Mouse (Mus musculus) 3134 (cell line): ENCODE results near the gene Asb2.
A peak's percentile ranks its signal among the peaks of the same experiment; 100 is the strongest.

Experiments
- DNase-seq: peaks from one replicate; pipeline ENCODE4 v3.0.0-alpha.2; 2011; ENCODE audit warnings: low spot score; ENCODE audit not compliant: insufficient read length; ENCODE audit errors: extremely low read depth

Asb2 gene

DNA sequence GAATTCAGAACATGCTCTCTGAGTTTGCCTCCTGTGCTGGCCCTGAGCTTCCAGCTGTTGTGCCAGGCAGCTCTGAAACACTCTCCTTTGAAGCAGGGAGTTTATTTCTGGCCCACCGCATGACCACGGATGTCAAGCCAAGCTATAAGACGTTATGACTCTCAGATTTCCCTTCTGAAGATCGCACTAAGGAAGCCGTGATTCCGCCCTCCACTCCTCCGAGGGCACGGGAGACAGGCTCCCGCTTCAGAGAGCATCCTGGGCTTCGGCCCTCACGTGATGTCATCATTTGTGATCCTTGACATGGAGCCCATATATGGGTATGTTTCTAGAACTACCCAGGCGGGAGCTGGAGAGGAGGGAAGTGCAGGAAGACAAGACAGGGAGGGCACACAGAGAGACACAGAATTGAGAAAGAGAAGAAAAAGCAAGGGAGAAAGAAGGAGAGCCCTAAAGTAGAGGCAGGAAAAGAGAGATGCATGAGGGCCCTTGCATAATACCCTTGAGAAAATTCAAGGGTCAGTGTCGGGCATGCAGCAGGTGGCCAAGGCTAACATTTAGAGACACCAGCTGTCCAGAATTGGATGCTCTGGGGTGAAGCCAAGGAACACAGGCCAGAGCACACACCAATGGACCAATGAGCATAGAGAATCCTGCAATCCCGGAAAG is at the start of gene Asb2:
Asb2 (minus strand) TSS at position 256 of the 669 bp plus-strand sequence.
- DNase-seq, result no peak

DNA sequence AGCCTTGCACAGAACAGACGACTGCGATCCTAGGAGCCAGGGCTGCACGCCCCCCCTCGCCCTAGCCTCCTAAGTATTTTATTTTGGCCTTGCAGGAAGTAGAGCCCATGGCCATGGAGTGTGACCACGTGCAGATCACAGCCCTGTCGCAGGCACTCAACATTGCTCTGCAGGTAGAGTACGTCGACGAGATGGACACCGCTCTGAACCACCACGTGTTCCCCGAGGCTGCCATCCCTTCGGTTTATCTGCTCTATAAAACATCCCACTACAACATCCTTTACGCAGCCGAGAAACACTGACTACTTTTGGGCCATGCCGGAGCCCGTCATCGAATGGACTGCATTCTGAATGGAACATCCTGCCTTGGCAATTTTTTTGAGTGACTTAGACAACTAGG is 48.3 kb upstream of the Asb2 start:
- DNase-seq, result no peak

DNA sequence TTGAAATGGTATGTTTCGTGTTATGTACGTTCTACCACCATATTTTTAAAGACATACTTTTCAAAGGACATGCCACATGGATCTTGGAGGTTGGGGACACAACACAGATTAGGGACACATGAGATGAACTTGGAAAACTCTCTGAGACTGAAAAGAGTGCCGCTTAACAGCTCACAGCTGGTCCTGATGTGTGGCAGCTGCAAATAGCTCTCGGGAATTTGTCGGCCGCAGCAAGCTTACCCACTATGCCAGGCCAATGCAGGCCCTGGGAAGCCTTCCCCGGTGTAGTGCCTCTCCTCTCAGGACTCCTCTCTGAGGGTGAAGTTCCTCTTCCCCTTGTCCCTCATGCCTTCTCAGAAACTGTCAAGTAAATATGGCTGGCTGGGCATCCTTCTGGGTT is 41.0 kb upstream of the Asb2 start:
- DNase-seq, result no peak

DNA sequence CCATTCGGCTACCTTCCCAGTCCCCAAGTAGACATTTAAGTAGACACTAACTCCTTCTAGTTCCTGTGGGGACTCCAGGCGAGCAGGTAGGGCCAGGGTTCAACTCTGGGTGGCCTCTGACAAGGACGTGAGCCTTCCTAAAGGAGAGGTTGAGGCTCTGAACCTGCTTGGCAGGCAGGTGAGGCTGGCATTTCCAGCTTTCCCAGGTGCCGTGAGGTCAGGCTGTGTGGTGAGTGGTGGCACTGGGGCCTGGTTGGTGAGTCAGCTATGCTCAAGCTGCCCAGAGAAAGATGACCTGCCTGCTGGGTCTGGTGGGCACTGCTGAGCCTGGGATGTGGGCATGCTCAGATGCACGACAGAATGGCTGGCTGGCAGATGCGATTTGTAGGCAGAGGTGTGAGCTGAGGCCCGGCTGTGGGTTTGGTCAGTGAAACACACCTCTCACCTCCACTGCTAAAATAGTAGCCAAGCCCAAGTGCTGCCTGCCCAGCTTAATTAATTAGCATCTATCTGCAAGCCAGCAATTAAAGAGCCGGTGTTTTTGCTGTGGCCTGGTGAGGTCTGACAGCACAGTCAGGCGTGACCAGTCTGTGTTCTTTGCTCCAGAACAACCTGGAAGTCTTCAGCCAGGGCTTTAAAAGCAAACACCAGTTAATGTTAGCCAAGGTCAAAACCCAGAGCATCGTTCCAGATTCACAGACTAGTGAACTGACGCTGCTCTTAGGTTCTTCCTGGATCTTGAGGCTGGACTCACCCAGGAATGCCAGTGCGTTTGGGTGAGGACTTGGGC is 39.9 kb upstream of the Asb2 start:
- DNase-seq, result no peak

DNA sequence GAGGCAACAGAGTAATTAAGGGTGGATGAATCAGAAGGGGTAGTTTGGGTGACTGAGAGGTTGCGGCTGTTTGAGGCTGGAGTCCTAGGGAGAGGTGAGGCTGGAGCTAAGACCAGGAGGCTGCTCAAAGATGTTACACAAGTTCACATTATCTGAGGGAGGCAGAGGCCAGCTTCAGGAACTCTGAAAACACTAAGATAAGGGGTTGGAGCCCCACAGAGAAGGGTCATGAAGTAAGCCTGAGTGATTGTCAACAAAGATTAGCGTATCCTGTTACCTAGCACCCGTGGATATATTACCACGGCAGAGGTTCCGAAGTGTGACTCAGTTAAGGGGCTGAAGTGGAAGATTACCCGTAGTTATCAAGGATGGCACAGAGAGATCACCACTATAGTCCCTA is 37.7 kb upstream of the Asb2 start:
- DNase-seq, result no peak

DNA sequence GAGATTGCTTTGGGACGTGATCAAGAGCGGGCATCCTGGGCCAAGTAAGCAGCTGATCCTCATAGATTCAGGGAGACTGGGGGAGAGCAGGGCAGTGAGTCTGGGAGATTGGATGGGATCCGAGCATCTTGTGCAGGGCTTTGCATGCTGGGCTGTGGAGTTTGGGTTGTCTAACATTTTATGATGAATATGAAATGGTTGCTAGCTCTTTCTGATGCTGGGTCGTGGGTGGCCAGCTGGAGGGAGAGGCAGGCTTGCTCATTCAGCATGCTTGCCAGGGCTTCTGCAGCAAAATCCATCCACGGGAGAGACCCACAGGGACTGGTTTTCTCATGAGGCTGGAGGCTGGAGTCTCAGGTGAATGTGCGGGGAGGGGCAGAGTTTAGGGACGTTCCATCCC is 35.3 kb upstream of the Asb2 start:
- no peak for DNase-seq

DNA sequence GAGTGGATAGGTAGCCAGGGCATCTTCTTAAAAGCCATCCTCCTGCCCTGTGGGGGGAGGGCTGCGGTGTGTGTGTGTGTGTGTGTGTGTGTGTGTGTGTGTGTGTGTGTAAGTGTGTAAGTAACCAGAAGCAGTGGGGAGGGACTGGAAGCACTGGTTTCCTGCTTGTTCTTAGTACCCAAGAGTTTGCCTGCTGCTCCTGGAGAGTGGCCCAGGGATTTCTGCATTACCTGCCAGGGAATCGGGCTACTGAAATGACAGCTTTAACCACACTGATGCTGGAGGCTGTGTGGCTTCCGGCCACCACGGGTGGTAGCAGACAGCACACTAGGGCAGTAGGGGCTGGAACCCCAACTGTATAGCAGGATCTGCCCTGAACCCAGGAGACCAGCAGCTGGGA is 34.2 kb upstream of the Asb2 start:
- DNase-seq, result no peak

DNA sequence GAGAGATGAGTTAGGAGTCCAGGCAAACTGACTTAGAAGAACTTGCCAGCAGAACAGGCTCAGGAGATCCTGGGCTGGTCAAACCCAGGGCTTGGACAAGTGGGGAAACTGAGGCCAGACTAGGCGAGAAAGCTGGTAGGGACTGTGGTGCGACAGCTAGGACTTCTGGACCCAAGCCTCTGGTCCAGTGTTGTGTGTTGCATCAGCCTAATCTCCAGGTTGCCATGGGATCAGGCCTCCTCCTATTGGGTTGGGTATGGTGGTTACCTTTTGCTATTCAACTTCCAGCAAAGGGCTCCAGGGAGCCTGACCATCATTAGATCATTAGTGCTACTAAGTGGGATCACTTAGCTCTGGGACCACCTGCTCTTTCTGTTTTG is 33.5 kb upstream of the Asb2 start:
- no peak for DNase-seq

DNA sequence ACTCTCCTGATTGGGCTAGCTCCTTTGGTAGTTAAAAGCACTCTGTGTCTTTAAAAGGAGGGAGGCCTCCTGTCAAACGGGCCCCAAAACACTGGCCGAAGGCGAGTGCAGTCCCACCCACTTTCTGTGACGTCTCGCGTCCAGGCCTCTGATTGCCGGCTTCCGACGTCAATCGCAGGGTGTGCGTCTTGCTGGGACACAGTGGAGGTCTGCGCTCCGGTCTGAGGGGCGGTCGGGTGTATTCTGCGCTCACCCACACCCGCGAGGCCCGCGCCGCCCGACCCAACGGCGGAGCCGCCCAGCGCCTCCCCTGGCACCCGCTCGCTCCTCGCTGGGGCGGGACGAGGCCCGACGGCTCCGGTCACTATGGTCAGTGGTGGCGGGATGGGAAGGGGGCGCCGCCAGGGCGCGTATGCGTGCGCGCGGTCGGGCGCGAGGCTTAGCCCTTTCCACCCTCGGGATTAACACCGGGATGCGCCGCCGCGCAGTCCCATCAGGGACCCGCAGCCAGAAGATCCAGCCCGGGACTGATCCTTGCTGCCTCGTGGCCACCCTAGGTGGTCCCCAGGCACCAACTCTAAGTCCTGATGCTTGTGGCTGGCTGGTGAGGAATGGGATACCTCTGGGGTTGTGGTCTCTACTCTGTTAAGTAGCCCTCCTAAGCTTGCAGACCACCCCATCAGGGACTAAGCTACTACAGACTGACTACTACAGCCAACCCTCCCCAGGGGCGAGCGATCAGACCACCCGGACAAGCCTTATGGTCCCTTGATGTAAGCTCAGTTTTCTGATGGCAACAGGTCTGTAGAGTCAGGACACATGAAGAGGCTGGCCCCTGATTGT is 32.9 kb upstream of the Asb2 start, which contains the start of gene Otub2:
Otub2 (plus strand) TSS at position 178 of the 843 bp plus-strand sequence.
- peak; percentile 96 for DNase-seq

DNA sequence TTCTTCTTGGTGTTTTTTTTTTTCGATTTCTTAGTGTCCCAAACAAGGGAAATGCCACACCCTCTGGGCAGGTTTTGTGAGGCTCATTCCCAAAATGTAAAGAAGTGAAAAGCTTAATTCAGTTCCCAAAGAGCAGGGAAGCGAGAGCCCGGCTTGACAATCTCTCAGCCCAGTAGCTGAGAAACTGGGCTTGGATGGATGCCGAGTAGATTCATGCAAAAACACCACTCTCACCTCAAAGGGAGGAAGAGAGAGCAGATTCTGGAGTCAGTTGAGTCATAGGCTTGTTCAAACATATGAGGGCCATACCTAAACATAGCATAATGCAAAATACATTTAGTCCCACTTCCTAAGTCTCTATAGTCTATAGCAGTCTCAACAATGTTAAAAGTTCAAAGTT is 24.4 kb upstream of the Asb2 start:
- DNase-seq, result no peak

DNA sequence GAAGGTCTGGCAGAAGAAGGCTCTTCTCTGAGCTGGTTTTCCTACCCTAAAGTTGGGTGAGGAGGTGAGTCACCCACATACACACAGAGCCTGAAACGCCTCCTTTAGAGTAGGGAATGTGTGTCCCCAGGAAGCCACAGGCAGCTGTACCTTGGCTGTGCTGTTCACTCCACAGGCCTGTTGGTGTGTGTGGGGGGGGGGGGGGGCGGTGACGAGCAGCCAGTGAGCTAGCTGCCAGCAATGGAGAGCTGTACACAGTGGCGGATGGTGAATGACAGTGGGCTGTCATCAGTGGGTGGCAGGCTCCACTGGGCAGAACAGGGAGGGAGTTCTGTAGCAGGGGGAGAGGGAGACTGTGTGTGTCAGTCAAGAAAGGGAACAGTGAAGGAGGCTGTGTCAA is 21.0 kb upstream of the Asb2 start:
- peak; percentile 51 for DNase-seq

DNA sequence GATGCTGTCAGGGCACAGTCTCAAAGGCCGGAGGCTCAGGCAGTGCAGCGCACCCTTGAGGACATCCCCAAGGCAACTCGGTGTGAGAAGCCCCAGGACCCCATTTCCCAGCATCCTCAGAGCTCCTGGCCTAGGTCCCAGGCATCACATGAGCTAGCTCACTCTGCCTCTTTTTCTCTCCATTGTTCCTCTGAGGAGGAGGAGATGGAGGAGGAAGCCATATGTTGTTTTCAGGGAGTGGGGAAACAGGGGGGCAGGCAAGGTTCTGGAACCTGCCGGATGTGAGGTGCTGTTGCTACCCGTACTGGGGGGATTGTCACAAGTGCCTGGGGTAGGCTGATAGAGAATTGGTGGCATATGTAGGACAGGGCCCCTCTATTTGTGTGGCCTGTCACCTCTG is 20.3 kb upstream of the Asb2 start:
- no peak for DNase-seq

DNA sequence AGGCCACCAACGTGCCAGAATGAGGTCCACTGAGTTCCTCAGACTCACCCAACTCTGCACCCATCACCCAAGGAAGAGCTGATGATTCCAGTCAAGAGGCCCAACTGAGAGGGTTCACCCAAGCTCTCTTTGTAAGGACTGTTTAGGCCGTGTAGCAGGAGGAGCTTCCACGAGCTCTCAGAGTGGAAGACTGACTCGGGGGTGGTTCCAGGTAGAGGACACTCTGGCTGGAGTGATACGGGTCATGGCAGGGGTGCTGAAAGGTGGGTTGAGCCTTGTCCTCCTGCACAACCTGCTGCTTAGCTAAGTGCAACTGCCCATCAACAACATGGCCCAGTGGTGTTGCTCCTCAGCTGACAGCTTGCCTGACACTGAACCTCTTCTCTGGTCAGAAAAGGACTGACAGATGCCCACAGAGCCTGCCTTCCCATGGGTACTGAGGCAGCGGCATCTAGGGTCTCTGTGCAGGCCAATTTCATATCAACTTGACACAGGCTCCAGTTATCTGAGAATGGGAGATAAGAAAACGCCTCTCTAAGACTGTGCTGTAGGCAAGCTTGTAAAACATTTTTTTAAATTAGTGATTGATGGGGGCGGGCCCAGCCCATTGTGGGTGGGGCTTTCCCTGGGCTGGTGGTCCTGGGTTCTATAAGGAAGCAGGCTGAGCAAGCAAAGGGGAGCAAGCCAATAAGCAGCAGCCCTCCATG is 17.9 kb upstream of the Asb2 start:
- DNase-seq, result no peak

DNA sequence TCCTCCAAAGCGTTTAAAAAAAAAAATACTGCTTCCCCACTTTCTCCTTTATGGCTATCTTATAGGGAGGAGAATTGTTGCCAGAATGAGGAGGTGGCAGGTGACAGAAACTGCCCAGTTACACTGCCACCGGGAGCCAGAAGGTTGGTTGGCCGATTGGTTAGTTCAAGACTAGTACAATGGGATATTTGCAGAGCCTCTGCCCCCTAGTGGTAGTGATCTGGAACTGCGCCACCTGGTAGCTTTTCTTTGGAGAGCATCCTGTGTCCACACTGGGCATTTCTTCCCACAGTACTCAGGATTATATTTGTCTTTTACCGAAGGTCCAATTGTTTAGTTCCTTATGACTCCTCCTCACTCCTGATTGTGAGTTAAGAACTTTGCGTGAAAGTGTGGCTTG is 15.9 kb upstream of the Asb2 start:
- no peak for DNase-seq

DNA sequence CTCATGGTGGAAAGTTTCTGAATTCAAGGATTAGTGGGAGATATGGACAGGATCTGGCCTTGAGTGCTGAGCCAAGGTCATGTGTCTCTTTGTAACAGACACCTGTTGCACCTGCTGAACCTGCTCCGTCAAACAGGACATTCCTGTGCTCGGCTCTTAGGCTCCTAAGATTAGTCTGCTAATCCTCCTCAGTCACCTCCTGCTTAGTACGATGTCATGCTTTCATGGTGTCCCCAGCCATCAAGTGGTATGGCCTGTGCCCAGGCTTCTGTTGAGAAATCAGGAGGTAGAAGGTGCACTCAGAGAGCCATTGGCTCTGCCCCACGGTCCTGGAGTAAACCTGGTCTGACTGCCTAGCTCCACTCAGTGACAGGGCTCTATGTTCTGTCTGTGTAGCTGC is 15.1 kb upstream of the Asb2 start:
- no peak for DNase-seq

DNA sequence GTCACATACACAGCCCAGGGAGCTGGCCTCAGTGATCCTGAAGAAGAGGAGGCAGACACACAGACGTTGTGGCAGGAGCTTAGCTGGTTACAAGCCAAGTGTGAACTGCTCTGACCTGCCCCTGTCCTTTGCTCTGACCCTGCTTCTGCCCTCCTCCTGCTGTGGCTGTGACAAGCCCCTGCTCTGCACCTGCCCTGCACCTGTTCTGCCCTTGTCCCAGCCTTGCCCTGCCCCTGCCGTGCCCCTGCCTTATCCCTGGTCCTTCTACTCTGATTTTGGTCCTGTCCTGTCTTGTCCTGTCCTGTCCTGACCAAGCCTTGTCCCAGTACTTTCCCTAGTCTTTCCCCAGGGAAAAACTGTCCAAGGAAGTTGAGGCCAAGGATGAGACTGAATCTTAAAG is 13.0 kb upstream of the Asb2 start:
- no peak for DNase-seq

DNA sequence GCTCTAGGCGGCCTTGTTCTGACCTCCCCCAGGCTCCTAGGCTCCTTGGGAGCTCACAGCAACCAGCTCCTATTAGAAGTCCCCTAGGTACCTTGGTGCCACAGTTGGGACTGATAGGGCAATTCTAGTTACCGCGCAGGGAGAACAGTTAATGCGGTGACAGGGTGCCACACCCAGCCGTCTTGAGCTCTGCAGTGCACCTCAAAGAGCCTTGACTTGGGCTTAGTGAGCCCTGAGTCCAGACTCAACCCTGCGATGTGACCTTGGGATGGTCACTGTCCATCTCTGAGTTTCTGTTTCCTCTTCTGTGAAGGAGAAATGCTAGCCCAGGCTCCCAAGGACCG is 12.5 kb upstream of the Asb2 start:
- DNase-seq, result no peak

DNA sequence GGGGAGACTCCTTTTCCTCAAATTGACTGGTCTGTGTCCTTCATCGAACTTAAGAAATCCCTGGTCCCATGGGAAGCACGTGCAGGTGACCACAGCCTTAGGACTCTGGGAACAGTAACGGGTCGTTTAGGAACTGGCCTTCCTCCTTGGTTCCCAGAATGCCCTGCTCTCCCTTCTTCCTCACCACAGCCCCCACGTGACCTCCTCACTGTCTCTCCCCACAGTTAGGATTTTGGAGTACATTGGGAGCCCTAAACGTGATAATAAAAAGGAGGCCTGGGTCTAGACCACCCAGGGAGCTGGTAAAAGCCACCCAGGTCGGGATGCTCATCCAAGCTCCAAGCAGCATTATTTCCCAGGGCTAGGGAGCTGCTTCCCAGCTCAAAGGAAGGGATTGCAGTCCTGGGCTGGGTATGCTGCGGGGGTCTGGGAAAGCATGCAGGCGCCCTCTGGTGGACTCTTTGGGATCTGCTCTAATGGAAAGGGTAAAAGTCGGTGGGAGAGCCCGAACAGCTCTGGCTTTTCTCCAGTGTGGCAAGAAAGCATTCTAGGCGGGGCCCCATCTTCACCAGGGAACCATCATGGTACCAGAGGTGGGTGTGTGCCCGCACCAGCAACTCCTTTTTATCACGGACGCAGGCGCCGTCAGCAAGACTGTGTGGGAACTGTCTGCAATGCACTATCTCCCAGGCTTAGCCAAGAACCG is 12.0 kb upstream of the Asb2 start:
- no peak for DNase-seq

DNA sequence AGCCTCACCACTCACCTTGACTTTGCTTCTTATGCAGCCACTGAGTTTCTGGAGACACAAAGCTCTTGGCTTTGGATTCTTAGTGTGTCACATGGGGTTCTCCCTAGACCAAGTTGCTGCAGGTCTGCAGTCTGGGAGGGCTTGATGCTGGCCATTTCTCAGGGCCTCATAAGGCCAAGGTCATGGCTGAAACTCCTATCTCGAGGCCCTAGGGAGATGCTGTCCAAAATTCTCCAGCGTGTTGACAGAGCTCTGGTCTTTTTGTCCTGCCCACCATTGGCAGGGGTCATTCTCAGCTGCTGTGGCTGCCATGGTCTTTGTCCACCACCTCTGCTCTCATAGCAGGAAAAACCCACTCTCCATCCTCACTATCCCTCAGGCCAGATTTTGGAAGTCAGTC is 11.4 kb upstream of the Asb2 start:
- DNase-seq, result no peak

DNA sequence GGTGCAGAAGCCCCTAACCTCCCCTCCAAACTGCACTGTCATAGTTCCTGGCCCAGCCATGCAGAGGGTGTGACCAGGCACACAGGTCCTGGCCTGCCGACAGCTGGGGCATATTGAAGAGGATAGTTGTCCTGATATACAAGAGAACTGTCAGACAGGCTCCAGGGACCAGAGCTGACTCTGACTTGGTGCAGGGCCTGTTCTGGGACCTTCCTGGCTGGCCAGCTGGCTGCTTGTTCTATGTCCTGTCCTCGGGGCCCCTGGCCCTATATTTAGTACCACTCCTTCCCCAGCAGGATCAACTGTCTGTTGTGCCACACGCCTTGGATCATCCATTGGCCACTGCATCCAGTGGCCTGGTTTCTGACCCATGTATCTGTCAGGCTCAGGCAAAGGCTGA is 6.5 kb upstream of the Asb2 start:
- DNase-seq, result no peak
